Mouse (Mus musculus) midbrain, embryonic 14.5 days (tissue): ENCODE measurements at regions not wholly inside any gene's neighbourhood (a gene's known extent, or its start where the extent isn't known, plus 50 kb on each side); places are given as distances from the start of the nearest gene placed in this dataset.
A peak's percentile ranks its signal among the peaks of the same experiment; 100 is the strongest.

ENCODE experiments used
- ATAC-seq: fragments of 200-750 bp; cut with Nextera tagmentation; 2 replicates; pipeline ENCODE4 v1.8.0; 2017; ENCODE audit warnings: moderate number of reproducible peaks, moderate library complexity; ENCODE audit not compliant: low FRiP score, low TSS enrichment
- DNase-seq: peaks from one replicate; pipeline ENCODE4 v3.0.0-alpha.2; 2015
- H3K27ac ChIP-seq: fragments of 300-500 bp; sonication (generic); replicated peaks from 2 replicates; pipeline ENCODE4 v1.5.1; 2014; ENCODE audit warnings: mild to moderate bottlenecking, low read depth, low read length, moderate library complexity
- H3K27me3 ChIP-seq: fragments of 300-500 bp; sonication (generic); 2 replicates; pipeline ENCODE4 v1.6.1; 2014; ENCODE audit warnings: low read length, control low read depth, mixed read lengths; ENCODE audit not compliant: control insufficient read depth, insufficient read depth
- H3K36me3 ChIP-seq: fragments of 300-500 bp; sonication (generic); 2 replicates; pipeline ENCODE4 v1.6.1; 2014; ENCODE audit warnings: low read length, control low read depth; ENCODE audit not compliant: control insufficient read depth, insufficient read depth
- H3K4me1 ChIP-seq: fragments of 300-500 bp; sonication (generic); 2 replicates; pipeline ENCODE4 v1.6.1; 2014; ENCODE audit warnings: mild to moderate bottlenecking, antibody characterized with exemption, low read length, control low read depth; ENCODE audit not compliant: control insufficient read depth, insufficient read depth
- H3K4me2 ChIP-seq: fragments of 300-500 bp; sonication (generic); 2 replicates; pipeline ENCODE4 v1.6.1; 2014; ENCODE audit warnings: mild to moderate bottlenecking, low read length, moderate library complexity
- H3K4me3 ChIP-seq: fragments of 300-500 bp; sonication (generic); replicated peaks from 2 replicates; pipeline ENCODE4 v1.5.1; 2014; ENCODE audit warnings: low read depth, low read length
- H3K9ac ChIP-seq: fragments of 300-500 bp; sonication (generic); replicated peaks from 2 replicates; pipeline ENCODE4 v1.6.1; 2014; ENCODE audit warnings: mild to moderate bottlenecking, low read length, moderate library complexity
- H3K9me3 ChIP-seq: fragments of 300-500 bp; sonication (generic); 2 replicates; pipeline ENCODE4 v1.6.1; 2016; ENCODE audit warnings: low read length, control low read depth, mixed read lengths; ENCODE audit not compliant: control insufficient read depth
- WGBS: fragments of 180-500 bp; shearing (Covaris S2); extraction: QIAGEN DNeasy Blood & Tissue Kit; methylation state at CpG from one replicate; pipeline ENCODE4 v1.1.7; 2014; 5-methylcytosine and 5-hydroxymethylcytosine counted together

- no peak for ATAC-seq
- no peak for DNase-seq
- Histone ChIP-seq H3K4me2 (no peak overlapping the region), H3K27me3 (0 out of 2 replicates have a peak, but pooled peaks cover 4% of the 10 kb centered on the region), H3K9me3 (no peaks in the 10 kb centered on the region), H3K27ac (no peak overlapping the region), H3K4me1 (peaks cover 15% of the 10 kb centered on the region), H3K4me3 (no peak overlapping the region), H3K9ac (no peak overlapping the region), H3K36me3 (no peaks in the 10 kb centered on the region)
- 72% methylated on average over 5 of the region's 5 CpGs for WGBS
These were observed 162.1 kb downstream of the Ly86 start for GRCm38 (mm10) chr13:37507146-37507545.

DNA sequence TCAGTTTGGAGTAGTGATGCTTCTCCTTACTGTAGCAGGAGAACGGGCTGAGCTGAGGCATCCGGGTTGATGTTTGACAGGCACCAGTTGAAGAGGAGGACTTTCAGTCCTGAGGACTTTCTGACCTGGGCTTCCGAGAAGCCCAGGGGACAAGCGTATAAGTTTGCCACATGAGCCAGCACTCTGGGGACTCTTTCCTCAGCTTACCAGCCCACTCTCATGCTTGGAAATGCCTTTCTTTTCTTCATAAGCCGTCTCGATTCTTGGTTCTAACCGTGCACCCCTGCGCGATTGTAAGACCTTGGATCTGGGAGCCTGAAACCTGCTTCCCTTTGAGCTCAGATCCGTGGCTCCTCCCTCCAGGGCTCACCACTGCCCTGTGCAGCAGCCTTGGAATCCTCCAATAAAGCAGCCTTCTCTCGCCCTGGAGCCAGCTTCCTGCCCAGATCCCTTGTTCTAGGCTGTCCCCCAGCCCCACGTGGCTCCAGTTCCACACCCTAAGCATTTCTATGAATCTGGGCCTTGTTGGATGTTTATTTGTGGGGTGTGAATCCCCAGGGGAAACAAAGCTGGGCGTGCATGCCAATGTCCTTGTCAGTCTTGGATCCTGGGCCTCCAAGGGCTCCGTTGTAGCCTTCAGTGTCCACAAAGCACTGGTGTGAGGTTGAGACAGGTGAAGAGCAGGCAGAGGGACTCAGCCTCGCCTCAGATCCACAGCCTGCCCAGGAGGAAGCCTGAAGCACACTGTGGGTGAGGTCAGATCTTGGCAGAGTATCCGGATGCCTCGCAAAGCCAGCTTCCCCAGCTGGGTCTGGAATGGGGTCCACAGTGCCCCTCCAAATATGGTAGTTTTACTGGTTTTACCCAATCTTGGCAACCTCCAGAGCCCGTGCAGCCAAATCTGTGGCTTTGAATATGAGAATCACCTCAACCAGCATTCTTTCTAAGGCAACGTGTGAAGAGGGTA is 163.7 kb downstream of the Ly86 start:
- Histone ChIP-seq H3K4me1 (peaks cover 16% of the 10 kb centered on the region), H3K9ac (no peak overlapping the region), H3K27me3 (0 out of 2 replicates have a peak, but pooled peaks cover 4% of the 10 kb centered on the region), H3K4me2 (no peak overlapping the region), H3K27ac (peak overlapping the region; percentile 20; the same call in 1 of the 2 replicates), H3K36me3 (no peaks in the 10 kb centered on the region), H3K9me3 (no peaks in the 10 kb centered on the region), H3K4me3 (no peak overlapping the region)
- DNase-seq (no peak), ATAC-seq (peak; percentile 22; the same call in 1 of the 2 replicates)
- WGBS, result 46% methylated on average over 19 of the region's 19 CpGs

GRCm38 (mm10) chr13:37509352-37509851 is 164.4 kb downstream of the Ly86 start:
- Histone ChIP-seq H3K4me2 (no peak overlapping the region), H3K36me3 (no peaks in the 10 kb centered on the region), H3K4me3 (no peak overlapping the region), H3K9me3 (no peaks in the 10 kb centered on the region), H3K27ac (peak overlapping the region; percentile 20; the same call in 1 of the 2 replicates), H3K9ac (no peak overlapping the region), H3K4me1 (peaks cover 24% of the 10 kb centered on the region), H3K27me3 (0 out of 2 replicates have a peak, but pooled peaks cover 4% of the 10 kb centered on the region)
- 23% methylated on average over 12 of the region's 12 CpGs for WGBS
- ATAC-seq (peak; percentile 26; the same call in 1 of the 2 replicates), DNase-seq (peak; percentile 53)

DNA sequence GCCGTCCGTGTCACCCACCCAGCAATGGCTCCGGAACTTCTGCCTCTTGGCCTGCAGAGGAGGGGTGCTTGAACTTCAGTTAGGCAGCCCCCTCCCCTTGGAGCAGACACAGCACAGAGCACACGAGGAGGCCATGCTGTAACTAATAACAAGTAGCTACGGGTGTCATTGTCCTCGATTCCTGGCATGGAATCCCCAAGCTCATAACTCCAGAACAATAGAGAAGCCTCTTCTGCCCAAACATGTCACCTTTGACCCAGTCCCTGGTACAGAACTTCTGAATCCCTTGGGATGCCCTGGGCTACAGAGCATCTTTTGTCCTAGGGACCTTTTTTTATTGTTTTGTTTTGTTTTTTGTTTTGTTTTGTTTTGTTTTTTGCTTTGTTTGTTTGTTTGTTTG is 165.5 kb downstream of the Ly86 start:
- Histone ChIP-seq H3K4me3 (no peak overlapping the region), H3K9me3 (no peaks in the 10 kb centered on the region), H3K27me3 (0 out of 2 replicates have a peak, but pooled peaks cover 4% of the 10 kb centered on the region), H3K27ac (no peak overlapping the region), H3K36me3 (no peaks in the 10 kb centered on the region), H3K4me2 (no peak overlapping the region), H3K9ac (no peak overlapping the region), H3K4me1 (peaks cover 28% of the 10 kb centered on the region)
- 70% methylated on average over 6 of the region's 6 CpGs for WGBS
- ATAC-seq (no peak), DNase-seq (no peak)

DNA sequence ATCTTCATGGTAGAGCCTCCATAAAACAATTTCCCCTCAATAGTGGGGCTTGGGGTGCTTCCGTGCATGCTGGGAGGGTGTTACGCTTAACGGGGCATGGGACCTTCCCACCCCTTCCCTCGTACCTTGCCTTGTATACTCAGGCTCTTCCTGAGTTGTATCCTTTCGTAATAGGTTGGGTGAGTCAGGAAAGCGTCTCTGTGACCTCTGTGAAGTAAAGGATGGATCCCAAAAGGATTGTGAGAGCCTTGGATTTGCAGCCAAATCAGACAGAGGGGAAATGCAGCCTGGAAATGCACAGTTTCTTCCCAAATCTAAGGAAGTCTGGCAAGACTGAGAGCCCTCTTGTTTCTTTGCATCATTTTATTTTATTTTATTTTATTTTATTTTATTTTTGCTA is 166.0 kb downstream of the Ly86 start:
- 75% methylated on average over 6 of the region's 6 CpGs for WGBS

DNA sequence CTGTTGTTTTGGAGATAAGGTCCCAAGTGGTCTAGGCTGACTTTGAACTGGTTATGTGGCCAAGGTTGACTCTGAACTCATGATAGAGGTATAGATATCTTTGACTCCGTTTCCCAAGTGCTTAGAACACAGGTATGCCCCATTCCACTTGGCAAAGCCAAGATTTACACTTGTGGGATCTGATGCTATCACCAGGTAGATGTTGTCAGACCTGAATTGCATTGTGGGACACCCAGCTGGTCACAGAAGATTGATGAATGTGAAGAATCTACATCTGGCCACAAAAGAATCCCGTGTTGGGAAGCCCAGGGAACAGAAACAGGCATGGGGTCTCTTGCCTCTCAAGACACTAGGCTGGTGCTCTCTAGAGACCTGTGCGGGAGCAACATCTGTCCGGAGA is 166.4 kb downstream of the Ly86 start:
- DNase-seq, result no peak
- 84% methylated on average over 4 of the region's 4 CpGs for WGBS

More for the DNA sequence above, 166.0 kb downstream of the Ly86 start:
- Histone ChIP-seq H3K27me3 (0 out of 2 replicates have a peak, but pooled peaks cover 4% of the 10 kb centered on the region), H3K36me3 (no peaks in the 10 kb centered on the region), H3K27ac (no peak overlapping the region), H3K4me3 (no peak overlapping the region), H3K4me1 (peaks cover 28% of the 10 kb centered on the region), H3K4me2 (no peak overlapping the region), H3K9me3 (no peaks in the 10 kb centered on the region), H3K9ac (no peak overlapping the region)
- ATAC-seq (no peak), DNase-seq (no peak)

GRCm38 (mm10) chr13:37512781-37513180 is 167.8 kb downstream of the Ly86 start:
- no peak overlapping the region for H3K9ac ChIP-seq
- ATAC-seq, result no peak
- H3K9me3 ChIP-seq, result no peaks in the 10 kb centered on the region
- 81% methylated on average over 3 of the region's 3 CpGs for WGBS
- no peak for DNase-seq
- H3K4me1 ChIP-seq, result peaks cover 28% of the 10 kb centered on the region
- no peak overlapping the region for H3K27ac ChIP-seq
- no peaks in the 10 kb centered on the region for H3K36me3 ChIP-seq
- H3K27me3 ChIP-seq, result 0 out of 2 replicates have a peak, but pooled peaks cover 4% of the 10 kb centered on the region
- no peak overlapping the region for H3K4me3 ChIP-seq
- no peak overlapping the region for H3K4me2 ChIP-seq

More for the DNA sequence above, 166.4 kb downstream of the Ly86 start:
- no peak for ATAC-seq
- H3K4me3 ChIP-seq, result no peak overlapping the region
- H3K27ac ChIP-seq, result no peak overlapping the region
- H3K4me1 ChIP-seq, result peaks cover 28% of the 10 kb centered on the region
- no peaks in the 10 kb centered on the region for H3K36me3 ChIP-seq
- H3K27me3 ChIP-seq, result 0 out of 2 replicates have a peak, but pooled peaks cover 4% of the 10 kb centered on the region
- no peaks in the 10 kb centered on the region for H3K9me3 ChIP-seq
- H3K4me2 ChIP-seq, result no peak overlapping the region
- no peak overlapping the region for H3K9ac ChIP-seq

- ATAC-seq (no peak), DNase-seq (no peak)
- peak overlapping the region; percentile 71 for H3K27ac ChIP-seq
- H3K36me3 ChIP-seq, result no peaks in the 10 kb centered on the region
- no peak overlapping the region for H3K4me3 ChIP-seq
- H3K27me3 ChIP-seq, result 0 out of 2 replicates have a peak, but pooled peaks cover 4% of the 10 kb centered on the region
- 17% methylated on average over 2 of the region's 2 CpGs for WGBS
- H3K4me1 ChIP-seq, result peaks cover 28% of the 10 kb centered on the region
- no peaks in the 10 kb centered on the region for H3K9me3 ChIP-seq
- no peak overlapping the region for H3K9ac ChIP-seq
- H3K4me2 ChIP-seq, result peak overlapping the region; percentile 45
These were observed 168.3 kb downstream of the Ly86 start for GRCm38 (mm10) chr13:37513206-37513904.
